Mouse (Mus musculus) CD4-positive, CD25-positive, alpha-beta regulatory T cell, adult 4 months (primary cell): Measurements from ENCODE around the gene Ntng1. TPM values are rescaled to one million over a fixed set of nuclear protein-coding genes. Genes with fewer than 3 reads are reported as not detected.

Source experiments
- ATAC-seq: one replicate; pipeline ENCODE4 v1.8.0; 2017
- polyA plus RNA-seq, 2 experiments: library from polyadenylated mRNA; unstranded; fragments of 100-300 nt; shearing (Covaris generic); gene quantifications; one replicate each; pipeline ENCODE4 v1.2.1; 2017

Ntng1 gene
- polyA plus RNA-seq, 2 experiments from 2014 or later, result not detected

GRCm38 (mm10) chr3:109917926-109918694 lies 225.7 kb downstream of the Ntng1 start:
- no peak for ATAC-seq

DNA sequence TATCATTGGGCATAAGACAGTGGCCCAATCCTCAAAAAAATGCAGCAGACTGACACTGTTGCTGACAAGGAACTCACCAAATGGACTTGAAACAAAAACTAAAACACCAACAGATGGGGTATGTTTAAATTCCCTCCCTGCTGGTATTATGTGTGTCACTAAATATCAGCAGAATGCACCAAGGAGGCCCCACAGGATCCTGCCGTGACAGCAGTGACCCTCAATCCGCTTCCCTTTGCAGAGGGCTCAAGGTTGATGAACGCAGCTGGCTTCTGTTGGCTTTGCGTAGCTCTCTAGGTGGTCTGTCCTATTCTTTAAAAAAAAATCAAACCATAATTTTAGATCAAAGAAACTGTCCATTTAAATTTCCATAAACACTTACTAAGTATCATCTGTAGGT lies 226.7 kb downstream of the Ntng1 start:
- no peak for ATAC-seq

DNA sequence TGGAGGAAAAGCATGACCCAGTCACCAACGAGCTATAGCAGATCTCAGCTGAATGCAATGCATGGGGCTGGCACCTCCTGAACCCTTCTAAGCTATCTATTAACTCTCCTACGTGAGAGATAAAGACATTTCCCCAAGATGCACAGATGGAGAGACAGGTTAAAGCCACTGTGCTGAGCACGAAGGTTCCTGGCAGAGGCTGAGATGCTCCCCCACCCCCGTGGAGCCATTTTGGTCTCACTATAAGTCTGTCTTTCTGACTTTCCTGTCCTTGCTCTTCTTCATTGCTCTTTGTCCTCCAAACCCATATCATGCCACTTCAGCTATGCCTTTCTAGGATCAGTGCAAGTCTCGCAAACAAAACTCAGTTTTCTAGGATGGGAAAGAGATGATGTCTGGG lies 229.6 kb downstream of the Ntng1 start:
- no peak for ATAC-seq

GRCm38 (mm10) chr3:109890600-109890999 lies 253.2 kb downstream of the Ntng1 start:
- ATAC-seq, result no peak

- ATAC-seq, result no peak
These were observed 258.1 kb downstream of the Ntng1 start for GRCm38 (mm10) chr3:109885672-109886071.

DNA sequence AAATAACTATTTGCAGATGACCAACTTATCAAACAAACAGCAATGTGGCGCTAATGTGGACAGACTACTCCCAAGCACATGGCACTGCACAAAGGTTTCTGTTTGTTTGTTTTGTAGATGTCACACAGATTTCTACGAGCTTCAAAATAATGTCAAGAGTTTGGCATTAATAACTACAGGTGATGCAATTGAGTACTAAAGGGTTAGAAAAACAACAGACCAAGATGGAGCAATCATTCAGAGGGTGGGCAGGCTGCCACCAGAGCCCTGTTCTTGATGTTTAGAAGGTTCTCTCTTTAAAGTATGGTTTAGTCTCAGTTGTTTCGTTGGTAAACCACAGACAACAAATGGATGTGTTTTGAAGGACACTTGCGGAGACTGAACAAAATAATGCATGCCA lies 264.8 kb downstream of the Ntng1 start:
- no peak for ATAC-seq

- ATAC-seq, result no peak
These were observed 271.8 kb downstream of the Ntng1 start for GRCm38 (mm10) chr3:109871986-109872385.

DNA sequence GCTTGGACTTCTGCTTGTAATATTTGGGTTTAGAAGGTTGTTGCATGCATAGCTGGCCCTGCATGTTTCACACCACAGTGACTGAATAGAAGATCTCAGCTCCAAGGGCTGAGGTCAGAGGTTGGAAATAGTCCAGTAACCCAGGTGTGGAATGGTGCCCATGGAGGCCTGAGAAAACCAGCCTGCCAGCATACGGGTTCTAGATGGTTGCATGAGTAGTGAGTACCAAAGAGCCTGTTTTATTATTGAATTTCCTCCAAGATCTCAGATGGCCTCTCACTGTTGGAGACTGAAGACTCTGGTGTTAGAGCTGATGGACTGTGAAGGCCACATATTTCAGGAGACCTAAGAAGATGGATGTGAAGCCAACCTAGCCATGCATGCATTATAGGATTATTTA lies 285.5 kb downstream of the Ntng1 start:
- no peak for ATAC-seq

- no peak for ATAC-seq
These were observed 289.2 kb downstream of the Ntng1 start for GRCm38 (mm10) chr3:109854449-109855155.

GRCm38 (mm10) chr3:109846660-109847059 lies 297.2 kb downstream of the Ntng1 start:
- no peak for ATAC-seq

DNA sequence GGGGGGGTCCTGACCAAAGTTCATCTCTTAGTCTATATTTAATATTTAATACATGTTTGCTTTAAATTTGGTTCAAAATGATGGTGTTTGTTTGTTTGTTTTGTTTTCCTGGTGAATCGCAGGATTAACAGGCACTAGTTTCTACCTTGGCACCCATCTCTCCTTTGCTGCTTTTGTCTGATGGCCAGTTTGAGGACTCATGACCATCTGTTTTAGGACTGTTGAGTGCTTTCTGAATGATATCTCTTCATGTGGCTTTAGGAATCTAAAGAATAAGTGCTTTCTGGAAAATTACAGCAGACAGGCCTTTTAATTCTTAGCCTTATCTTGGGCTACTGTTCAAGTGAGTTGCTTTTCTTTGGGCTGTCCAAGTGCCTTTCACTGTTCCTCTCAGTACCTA lies 318.0 kb downstream of the Ntng1 start:
- ATAC-seq, result no peak

- ATAC-seq, result no peak
These were observed 320.9 kb downstream of the Ntng1 start for GRCm38 (mm10) chr3:109822803-109823474.

DNA sequence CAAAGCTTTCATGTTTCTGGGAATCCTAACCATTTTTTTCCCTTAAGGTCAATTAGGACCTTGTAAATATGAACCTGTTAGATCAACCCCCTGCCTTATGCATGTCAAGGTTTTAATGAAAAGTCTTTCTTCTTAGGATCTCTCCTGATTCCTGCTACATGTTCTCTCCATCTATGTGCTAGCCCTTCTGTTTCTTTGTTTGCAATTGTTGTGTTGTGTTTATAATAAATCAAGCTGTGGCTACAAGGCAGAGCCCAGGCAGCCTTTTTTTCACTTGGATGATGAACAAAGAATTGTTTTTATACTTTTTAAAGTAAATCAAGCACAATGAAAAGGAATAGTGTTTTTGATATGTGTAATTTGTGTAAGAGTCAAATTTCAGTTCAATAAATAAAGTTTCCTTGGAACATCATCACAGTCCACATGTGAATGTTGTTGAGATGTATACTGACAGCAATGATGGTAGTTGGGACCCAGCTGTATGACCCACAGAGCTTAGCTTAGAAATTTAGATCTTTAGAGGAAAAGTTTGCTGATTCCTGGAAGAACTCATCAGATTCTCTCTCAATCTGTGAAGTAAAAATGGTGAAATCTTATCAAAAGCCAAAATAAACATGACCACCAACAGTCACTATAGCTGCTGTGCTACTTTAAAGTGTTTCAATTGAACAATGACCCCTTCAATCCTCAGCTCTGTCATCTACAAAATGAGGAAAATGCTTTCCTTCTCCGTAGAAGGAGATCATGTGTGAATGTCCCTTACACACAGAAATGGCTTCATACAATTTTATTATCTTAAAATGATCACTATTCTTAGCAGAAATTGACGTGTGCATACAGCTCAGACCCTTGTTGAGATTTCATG lies 324.8 kb downstream of the Ntng1 start:
- ATAC-seq, result no peak

DNA sequence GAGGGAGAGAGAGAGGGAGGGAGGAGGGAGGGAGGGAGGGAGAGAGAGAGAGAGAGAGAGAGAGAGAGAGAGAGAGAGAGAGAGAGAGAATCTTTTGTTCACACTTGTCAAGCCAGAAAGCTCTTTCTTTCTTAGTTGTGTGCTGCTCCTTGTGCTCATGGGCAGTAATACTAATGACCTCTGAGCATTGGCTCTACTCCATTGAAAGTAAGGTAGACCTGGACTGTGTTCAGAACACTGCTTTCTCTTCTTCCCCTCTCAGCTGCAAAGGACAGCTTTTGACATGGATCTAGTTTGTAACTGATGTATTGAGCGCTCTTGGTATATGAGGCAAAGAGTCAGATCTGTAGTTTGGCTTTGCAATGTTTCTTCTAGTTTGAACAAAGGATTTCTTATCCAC lies 334.7 kb downstream of the Ntng1 start:
- ATAC-seq, result no peak

DNA sequence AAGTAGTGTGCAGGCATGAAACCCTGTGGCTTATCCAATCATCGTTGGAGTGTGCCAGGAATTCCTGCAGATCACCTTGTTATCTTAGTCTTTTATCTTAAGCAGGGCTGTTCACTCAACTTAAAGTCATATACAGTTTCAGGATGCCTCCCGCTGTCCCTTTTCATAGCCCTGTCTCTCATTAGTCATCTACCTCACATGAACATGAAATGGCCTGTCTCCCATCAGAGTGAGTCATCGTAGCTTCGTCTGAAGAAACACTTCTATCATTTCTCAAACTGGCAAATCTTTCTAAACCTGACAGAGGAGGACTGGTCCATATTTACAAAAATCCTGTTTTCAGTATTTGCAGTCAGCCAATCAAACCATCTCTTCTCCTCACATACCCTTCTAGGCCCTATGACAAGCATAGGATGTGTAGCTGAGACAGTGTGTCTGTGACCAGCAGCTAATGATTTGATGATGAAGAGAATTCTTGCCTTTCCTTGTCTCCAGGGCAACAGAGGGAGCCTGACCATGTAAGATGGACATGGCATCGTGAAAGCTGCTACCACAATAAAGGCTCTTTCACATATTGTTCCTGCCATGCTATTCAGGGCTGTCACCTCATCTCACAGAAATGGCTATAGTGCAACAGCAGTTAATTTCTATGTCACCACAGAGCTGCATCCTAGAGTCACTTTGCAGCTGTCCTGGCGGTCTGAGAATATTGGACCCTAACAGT lies 336.4 kb downstream of the Ntng1 start:
- ATAC-seq, result no peak

GRCm38 (mm10) chr3:109804145-109804544 lies 339.7 kb downstream of the Ntng1 start:
- ATAC-seq, result no peak

DNA sequence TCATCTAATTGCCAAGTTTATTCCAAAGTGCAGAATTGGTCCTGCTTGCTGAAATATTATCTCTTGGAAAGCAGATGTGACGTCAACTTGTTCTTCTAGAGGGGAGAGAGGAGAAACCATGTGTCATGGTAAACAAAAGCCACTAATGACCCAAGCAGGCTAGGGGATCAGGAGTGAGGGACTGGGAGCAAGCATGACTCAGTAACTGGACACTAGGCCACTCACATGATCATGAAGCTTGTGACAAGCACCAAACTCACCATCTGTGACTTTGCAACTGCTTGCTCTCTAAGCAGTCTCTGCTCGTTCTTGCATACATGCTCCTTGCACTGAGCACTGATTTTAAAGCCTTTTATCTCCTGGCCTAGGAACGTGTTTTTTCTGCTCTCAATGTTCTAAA lies 340.2 kb downstream of the Ntng1 start:
- no peak for ATAC-seq

DNA sequence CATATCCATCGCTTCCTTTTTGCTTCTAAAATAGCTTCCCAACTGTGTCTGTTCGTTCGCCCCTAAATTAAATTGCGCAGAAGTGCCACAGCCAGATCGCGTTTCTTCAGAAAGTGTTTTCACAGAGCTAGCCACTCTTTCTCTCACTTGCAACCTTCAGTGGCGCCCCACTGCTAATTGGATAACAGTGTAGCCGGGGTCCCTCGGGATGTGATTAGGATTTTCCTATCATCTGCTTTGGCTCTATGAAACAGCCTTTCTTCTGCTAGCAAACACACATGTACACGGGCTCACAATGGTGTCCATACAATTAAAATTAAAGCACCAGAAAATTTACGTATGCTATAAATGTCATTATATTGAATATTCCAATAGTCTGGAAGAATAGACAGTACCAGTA lies 346.5 kb downstream of the Ntng1 start:
- ATAC-seq, result no peak

- ATAC-seq, result no peak
These were observed 360.6 kb downstream of the Ntng1 start for GRCm38 (mm10) chr3:109783231-109783630.

- ATAC-seq, result no peak
These were observed 361.4 kb downstream of the Ntng1 start for GRCm38 (mm10) chr3:109782289-109782951.

DNA sequence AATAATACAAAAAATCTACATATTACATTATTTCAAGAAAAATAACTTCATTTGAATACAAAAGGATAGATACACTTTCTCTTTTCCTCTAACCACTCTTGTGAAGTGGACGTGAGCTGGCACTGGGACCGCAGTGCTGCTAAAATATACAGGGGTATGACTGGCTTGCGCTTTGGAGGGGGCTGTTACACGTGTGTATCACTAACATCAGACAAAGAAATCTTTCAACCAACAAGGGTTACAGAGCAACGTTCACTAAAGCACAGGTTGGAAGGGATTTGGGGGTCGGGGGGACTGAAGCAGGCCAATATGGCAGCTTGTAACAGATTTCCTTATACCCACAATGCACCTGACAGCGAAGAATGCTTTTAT lies 361.9 kb downstream of the Ntng1 start:
- ATAC-seq, result no peak

DNA sequence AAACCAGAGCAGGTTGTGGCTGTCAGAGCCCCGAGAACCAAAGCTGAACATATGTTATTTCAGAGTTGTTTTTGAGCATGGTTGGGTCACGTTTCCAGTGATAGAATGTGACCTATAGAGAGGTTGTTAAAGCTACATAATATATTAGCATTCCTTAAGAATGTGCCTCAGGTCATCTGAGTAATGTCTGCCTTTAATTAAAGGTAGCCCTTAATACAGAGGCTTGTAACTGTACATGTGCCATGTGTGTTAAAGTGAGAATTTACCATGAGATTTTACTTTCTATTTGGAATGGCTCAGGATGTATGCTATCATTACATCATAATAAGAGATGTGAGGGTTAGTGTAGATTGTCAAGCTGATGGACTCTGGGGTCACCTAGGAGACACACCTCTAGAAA lies 368.6 kb downstream of the Ntng1 start:
- ATAC-seq, result no peak
